Mouse (Mus musculus): ENCODE data around the gene Reep6. TPM values are rescaled to one million over a fixed set of nuclear protein-coding genes. Genes with fewer than 3 reads are reported as not detected.

The Reep6 gene
- 4.6 and 5.4 TPM in 2 replicates for polyA plus RNA-seq (2012; ENCODE audit: low replicate concordance)

DNA sequence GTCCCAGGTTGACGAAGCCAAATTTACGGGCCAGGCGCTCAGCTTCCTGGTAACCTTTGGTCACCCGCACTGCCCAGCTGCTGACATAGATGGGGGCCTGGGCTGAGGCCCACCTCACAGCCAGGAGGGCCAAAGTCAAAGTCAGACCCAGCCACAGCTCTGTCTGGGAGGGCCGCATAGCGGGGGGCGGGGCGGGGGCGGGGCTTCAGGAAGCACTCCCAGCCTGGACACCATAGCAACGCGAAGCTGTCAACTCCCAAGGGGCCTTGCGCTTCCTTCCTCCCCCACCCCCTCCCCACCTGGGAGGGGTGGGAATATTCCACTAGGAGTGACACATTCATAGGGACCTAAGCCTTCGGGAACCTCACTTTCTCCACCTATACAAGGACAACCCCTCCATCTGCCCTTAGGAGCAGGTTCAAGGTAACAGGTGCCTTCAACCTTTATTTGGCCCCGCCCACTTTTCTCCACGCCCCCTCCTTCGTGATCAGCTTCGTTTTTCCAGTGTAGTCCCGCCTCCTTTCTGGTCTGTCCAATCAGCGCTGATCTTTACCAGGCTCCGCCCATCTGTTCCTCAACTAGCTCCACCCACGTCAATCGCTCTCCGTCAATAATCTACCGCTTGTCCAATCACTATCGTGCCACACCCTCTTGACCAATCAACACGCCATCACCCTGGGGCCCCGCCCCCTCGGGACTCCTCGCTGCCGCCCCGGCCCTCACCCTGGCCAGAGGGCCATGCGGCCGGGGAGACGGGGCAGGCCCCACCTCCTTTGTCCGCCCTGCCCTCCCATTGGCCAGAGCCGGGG is at the start of gene Reep6, which contains the start of gene Pcsk4:
Gene Reep6 (plus strand): TSS at position 681 of the 809 bp plus-strand sequence.
Gene Pcsk4 (minus strand): TSS at position 226 of the 809 bp plus-strand sequence.

DNA sequence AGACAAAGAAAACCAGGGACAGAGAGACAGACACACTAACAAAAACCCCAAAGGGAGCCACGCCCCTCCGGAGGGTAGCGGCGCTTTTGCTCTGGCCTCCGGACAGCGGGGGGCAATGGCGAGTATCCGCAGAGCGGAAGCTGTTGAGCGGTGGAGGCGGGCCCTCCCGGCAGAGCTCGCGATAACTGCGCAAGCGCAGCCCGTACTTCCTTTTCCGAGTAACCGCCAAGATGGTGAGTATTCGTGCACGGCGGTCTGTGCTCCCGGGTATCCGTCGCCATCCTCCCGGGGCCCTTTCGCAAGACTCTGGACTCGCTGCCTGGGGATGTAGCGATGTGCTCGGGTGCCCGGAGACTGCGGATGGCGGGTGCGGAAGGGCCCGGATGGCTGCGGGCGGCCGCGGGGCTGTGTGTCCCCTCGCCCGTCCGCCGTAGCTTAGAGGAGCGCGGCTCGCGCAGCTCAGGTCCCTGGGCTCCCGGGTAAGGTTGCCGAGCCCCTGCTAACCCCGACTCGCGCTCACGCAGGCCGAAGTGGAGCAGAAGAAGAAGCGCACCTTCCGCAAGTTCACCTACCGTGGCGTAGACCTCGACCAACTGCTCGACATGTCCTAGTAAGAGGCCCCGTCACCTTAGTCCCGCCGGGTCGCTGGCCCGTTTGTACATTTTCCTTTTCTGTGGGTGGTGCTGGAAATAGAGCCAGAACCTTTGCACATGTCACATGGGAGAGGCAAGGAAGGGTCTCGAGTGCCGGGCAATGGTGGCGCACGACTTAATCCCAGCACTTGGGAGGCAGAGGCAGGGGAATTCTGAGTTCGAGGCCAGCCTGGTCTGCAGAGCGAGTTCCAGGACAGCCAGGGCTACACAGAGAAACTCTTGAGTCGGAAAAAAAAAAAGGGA is 37.3 kb upstream of the Reep6 start, which contains the start of gene Rps15:
Gene Rps15 (plus strand): TSS at position 203 of the 896 bp plus-strand sequence.

GRCm38 (mm10) chr10:80295618-80296425 is 33.9 kb upstream of the Reep6 start, which contains the start of gene Apc2:
TSS of gene Apc2 (plus strand) at chr10:80295977.

DNA sequence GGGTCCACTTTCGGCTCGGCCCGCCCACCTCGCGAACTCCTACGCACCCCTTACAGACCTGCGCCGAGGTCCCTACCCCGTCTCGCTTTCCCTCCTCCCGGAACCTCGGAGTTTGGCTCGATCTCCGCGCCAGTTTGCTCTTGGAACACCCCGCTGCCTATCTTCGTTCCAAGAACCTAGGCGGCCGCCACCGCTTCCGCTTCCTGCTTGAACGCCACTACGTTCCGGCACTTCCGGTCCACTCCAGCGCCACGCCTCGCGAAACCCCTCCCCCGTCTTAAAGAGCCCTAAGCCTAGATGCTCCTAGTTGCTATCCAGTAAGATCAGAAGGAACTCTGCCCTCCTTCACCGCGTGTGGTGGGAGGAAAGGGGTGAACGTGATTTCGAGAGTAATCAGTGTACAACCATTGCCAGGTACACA is 9.4 kb upstream of the Reep6 start, which contains the start of gene 2310011J03Rik:
Gene 2310011J03Rik (minus strand): TSS at position 198 of the 421 bp plus-strand sequence.

DNA sequence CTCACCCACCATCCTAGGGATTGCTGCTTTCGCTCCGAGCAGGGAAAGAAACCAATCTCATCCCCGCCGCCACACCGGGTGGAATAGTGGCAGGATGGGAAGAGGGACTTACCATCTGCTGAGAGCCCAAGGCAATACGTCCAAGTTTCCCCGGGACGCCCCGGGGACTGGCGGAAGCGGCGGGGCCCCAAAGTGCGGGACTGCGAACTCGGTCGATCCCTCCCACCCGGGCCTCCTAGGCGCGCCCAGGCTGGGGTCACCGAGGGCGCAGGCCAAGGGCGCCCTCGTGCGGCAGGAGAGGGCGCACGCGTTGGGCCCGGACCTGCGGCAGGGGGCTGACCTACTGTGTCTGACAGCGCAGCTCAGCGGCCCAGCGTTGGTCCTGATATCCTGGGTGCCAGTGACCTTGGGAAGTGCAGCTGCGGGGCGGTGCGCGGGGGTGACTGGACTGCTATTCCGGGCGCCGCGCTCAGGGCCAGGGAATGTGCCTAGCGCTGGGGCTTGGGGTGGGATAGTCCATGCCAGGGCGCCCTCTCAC is 18.6 kb downstream of the Reep6 start, which contains the start of gene Adamtsl5:
Gene Adamtsl5 (minus strand): TSS at position 169 of the 538 bp plus-strand sequence.

GRCm38 (mm10) chr10:80356001-80356682 is 26.4 kb downstream of the Reep6 start, which contains the start of gene Plk5:
TSS of gene Plk5 (plus strand) at chr10:80356459.

Other genes starting within 250 kb of the Reep6 start
- gene Sbno2, start 224.4 kb upstream of the Reep6 start, polyA plus RNA-seq (2012; ENCODE audit: low replicate concordance) = 99.1 and 152 TPM in 2 replicates
- gene Stk11, start 214.2 kb upstream of the Reep6 start, polyA plus RNA-seq (2012; ENCODE audit: low replicate concordance) = 99.1 and 132 TPM in 2 replicates
- 650 and 864 TPM in 2 replicates for gene Atp5d, start 191.3 kb upstream of the Reep6 start, polyA plus RNA-seq (2012; ENCODE audit: low replicate concordance)
- gene Cbarp, start 189.1 kb upstream of the Reep6 start, polyA plus RNA-seq (2012; ENCODE audit: low replicate concordance) = 25.3 and 46.2 TPM in 2 replicates
- gene Midn, start 181.7 kb upstream of the Reep6 start, polyA plus RNA-seq (2012; ENCODE audit: low replicate concordance) = 365 and 523 TPM in 2 replicates
- gene Cirbp, start 164.0 kb upstream of the Reep6 start, polyA plus RNA-seq (2012; ENCODE audit: low replicate concordance) = 157 and 188 TPM in 2 replicates
- 6.8 and 15.3 TPM in 2 replicates for gene 1600002K03Rik, start 157.0 kb upstream of the Reep6 start, polyA plus RNA-seq (2012; ENCODE audit: low replicate concordance)
- 1.4 and 2.8 TPM in 2 replicates for gene Efna2, start 150.5 kb upstream of the Reep6 start, polyA plus RNA-seq (2012; ENCODE audit: low replicate concordance)
- gene Mum1, start 103.5 kb upstream of the Reep6 start, polyA plus RNA-seq (2012; ENCODE audit: low replicate concordance) = 36.6 and 116 TPM in 2 replicates
- gene Ndufs7, start 80.8 kb upstream of the Reep6 start, polyA plus RNA-seq (2012; ENCODE audit: low replicate concordance) = 141 and 175 TPM in 2 replicates
- gene Gamt, start 68.9 kb upstream of the Reep6 start, polyA plus RNA-seq (2012; ENCODE audit: low replicate concordance) = 1.6 and 3.6 TPM in 2 replicates
- 294 and 420 TPM in 2 replicates for gene Dazap1, start 68.5 kb upstream of the Reep6 start, polyA plus RNA-seq (2012; ENCODE audit: low replicate concordance)
- 1,574 and 8,825 TPM in 2 replicates for gene Rps15, start 37.5 kb upstream of the Reep6 start, polyA plus RNA-seq (2012; ENCODE audit: low replicate concordance)
- gene Apc2, start 34.0 kb upstream of the Reep6 start, polyA plus RNA-seq (2012; ENCODE audit: low replicate concordance) = 0.78 and 1.1 TPM in 2 replicates
- gene 2310011J03Rik, start 9.4 kb upstream of the Reep6 start, polyA plus RNA-seq (2012; ENCODE audit: low replicate concordance) = 60.0 and 110 TPM in 2 replicates
- gene Pcsk4, start 455 bp upstream of the Reep6 start, polyA plus RNA-seq (2012; ENCODE audit: low replicate concordance) = 8.5 and 14.2 TPM in 2 replicates
- 0.74 and 1.1 TPM in 2 replicates for gene Adamtsl5, start 18.5 kb downstream of the Reep6 start, polyA plus RNA-seq (2012; ENCODE audit: low replicate concordance)
- gene Plk5, start 26.5 kb downstream of the Reep6 start, polyA plus RNA-seq (2012; ENCODE audit: low replicate concordance) = not detected in 2 replicates
- 21.9 and 48.1 TPM in 2 replicates for gene Mex3d, start 57.7 kb downstream of the Reep6 start, polyA plus RNA-seq (2012; ENCODE audit: low replicate concordance)
- 141 and 180 TPM in 2 replicates for gene Mbd3, start 69.6 kb downstream of the Reep6 start, polyA plus RNA-seq (2012; ENCODE audit: low replicate concordance)
- 422 and 621 TPM in 2 replicates for gene Uqcr11, start 76.9 kb downstream of the Reep6 start, polyA plus RNA-seq (2012; ENCODE audit: low replicate concordance)
- gene Tcf3, start 103.7 kb downstream of the Reep6 start, polyA plus RNA-seq (2012; ENCODE audit: low replicate concordance) = 498 and 875 TPM in 2 replicates
- not detected in 2 replicates for gene Onecut3, start 164.9 kb downstream of the Reep6 start, polyA plus RNA-seq (2012; ENCODE audit: low replicate concordance)
- not detected in 2 replicates for gene Atp8b3, start 209.2 kb downstream of the Reep6 start, polyA plus RNA-seq (2012; ENCODE audit: low replicate concordance)
- 152 and 358 TPM in 2 replicates for gene Rexo1, start 231.6 kb downstream of the Reep6 start, polyA plus RNA-seq (2012; ENCODE audit: low replicate concordance)
- 68.0 and 118 TPM in 2 replicates for gene Klf16, start 247.4 kb downstream of the Reep6 start, polyA plus RNA-seq (2012; ENCODE audit: low replicate concordance)